Mouse (Mus musculus) intestine, embryonic 14.5 days (tissue): ENCODE measurements at regions not wholly inside any gene's neighbourhood (a gene's known extent, or its start where the extent isn't known, plus 50 kb on each side); places are given as distances from the start of the nearest gene placed in this dataset.

Experiments used
- ATAC-seq: fragments of 200-750 bp; cut with Nextera tagmentation; replicated peaks from 2 replicates; pipeline ENCODE4 v1.8.0; 2017; ENCODE audit warnings: low read depth, moderate number of reproducible peaks, moderate TSS enrichment, moderate library complexity; ENCODE audit not compliant: low FRiP score, low TSS enrichment
- DNase-seq: peaks from one replicate; pipeline ENCODE4 v3.0.0-alpha.2; 2018; ENCODE audit warnings: low spot score
- H3K27ac ChIP-seq: fragments of 300-500 bp; sonication (generic); 2 replicates; pipeline ENCODE4 v1.5.1; 2014; ENCODE audit warnings: low read depth, mild to moderate bottlenecking, control low read depth
- H3K27me3 ChIP-seq: fragments of 300-500 bp; sonication (generic); replicated peaks from 2 replicates; pipeline ENCODE4 v1.6.1; 2014; ENCODE audit warnings: low read length, control low read depth; ENCODE audit not compliant: control insufficient read depth, insufficient read depth
- H3K36me3 ChIP-seq: fragments of 300-500 bp; sonication (generic); 2 replicates; pipeline ENCODE4 v1.6.1; 2014; ENCODE audit warnings: low read length, control low read depth; ENCODE audit not compliant: control insufficient read depth, insufficient read depth
- H3K4me1 ChIP-seq: fragments of 300-500 bp; sonication (generic); replicated peaks from 2 replicates; pipeline ENCODE4 v1.6.1; 2014; ENCODE audit warnings: low read length, control low read depth, mixed read lengths; ENCODE audit not compliant: control insufficient read depth, insufficient read depth
- H3K4me2 ChIP-seq: fragments of 300-500 bp; sonication (generic); 2 replicates; pipeline ENCODE4 v1.6.1; 2014; ENCODE audit warnings: low read length
- H3K4me3 ChIP-seq: fragments of 300-500 bp; sonication (generic); 2 replicates; pipeline ENCODE4 v1.5.1; 2014; ENCODE audit warnings: low read depth, low read length, control low read depth, mixed read lengths
- H3K9ac ChIP-seq: fragments of 300-500 bp; sonication (generic); 2 replicates; pipeline ENCODE4 v1.6.1; 2014; ENCODE audit warnings: mild to moderate bottlenecking, low read length
- H3K9me3 ChIP-seq: fragments of 300-500 bp; sonication (generic); 2 replicates; pipeline ENCODE4 v1.6.1; 2016; ENCODE audit warnings: low read length, control low read depth; ENCODE audit not compliant: control insufficient read depth
- WGBS: fragments of 180-500 bp; shearing (Covaris S2); extraction: QIAGEN DNeasy Blood & Tissue Kit; methylation state at CpG from one replicate; pipeline ENCODE4 v1.1.7; 2014; 5-methylcytosine and 5-hydroxymethylcytosine counted together

DNA sequence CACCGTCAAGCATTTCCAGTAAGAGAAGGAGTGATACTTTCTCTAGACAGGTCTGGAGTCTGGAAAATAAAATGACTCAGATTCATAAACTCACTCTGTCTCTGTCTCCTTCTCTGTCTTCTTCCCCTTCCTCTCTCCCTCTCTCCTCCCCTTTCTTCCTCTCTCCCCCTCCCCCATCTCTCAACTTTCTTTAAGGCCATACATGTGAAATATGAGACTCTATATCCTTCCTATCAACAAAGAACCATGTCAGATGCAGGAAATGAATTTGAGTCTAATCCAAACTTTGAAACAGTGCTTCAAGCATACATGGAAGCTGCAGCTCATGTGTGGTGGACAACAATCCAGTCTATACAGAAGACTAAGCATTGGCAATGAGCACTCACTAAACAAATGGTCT lies 1109.6 kb downstream of the Gsdmc2 start:
- ATAC-seq (no peak), DNase-seq (no peak)
- no peaks in the 10 kb centered on the region for H3K36me3 ChIP-seq
- H3K9ac ChIP-seq, result no peak overlapping the region
- no peak overlapping the region for H3K4me2 ChIP-seq
- no peaks in the 10 kb centered on the region for H3K4me1 ChIP-seq
- no peaks in the 10 kb centered on the region for H3K9me3 ChIP-seq
- no peak overlapping the region for H3K4me3 ChIP-seq
- no peaks in the 10 kb centered on the region for H3K27me3 ChIP-seq
- 33% methylated on average over 1 of the region's 1 CpGs for WGBS
- no peak overlapping the region for H3K27ac ChIP-seq

DNA sequence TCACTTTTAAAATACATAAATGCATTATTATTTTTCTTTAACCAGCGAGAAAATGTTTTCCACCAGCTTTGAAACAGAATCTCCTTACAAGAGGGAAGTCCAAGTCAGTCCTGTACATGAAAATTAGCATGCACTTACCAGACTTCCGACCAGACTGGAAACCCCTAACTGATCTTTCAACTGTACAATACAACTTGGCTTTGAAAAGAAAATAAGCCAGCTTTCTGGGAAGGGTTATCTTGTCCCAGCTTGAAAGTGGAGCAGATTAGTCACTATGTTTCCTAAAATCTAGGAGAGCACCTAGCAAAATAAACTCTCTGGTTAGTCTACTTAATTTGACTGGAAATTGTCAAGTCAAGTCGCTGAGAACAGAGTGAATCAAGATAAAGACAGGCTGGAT lies 1110.1 kb downstream of the Gsdmc2 start:
- Histone ChIP-seq H3K27ac (no peak overlapping the region), H3K4me3 (no peak overlapping the region), H3K9me3 (no peaks in the 10 kb centered on the region), H3K9ac (no peak overlapping the region), H3K4me1 (no peaks in the 10 kb centered on the region), H3K36me3 (no peaks in the 10 kb centered on the region), H3K4me2 (no peak overlapping the region), H3K27me3 (no peaks in the 10 kb centered on the region)
- DNase-seq, result no peak
- 72% methylated on average over 3 of the region's 3 CpGs for WGBS
- no peak for ATAC-seq

DNA sequence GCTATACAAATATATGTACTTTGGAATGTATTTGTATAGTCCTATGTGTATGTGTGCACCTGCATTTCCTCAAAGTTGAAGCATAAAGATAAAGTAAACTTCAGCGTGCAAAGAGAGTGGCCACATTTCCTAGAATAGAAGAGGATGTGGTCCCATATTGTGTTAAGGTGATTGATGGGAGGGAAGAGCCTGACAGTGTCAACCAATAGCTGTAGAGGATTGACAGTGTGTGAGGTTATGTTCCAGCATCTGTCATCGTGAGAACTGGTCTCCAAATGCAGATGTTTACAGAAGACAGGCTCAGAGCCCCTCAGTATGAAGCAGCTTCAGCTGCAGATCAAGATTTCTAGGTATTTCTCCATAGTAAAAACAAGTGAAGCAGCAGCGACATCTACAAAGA lies 1114.5 kb downstream of the Gsdmc2 start:
- WGBS, result 49% methylated on average over 3 of the region's 3 CpGs
- no peak for ATAC-seq
- no peaks in the 10 kb centered on the region for H3K27me3 ChIP-seq

GRCm38 (mm10) chr15:62714265-62714664 lies 1130.7 kb downstream of the Gsdmc2 start:
- Histone ChIP-seq H3K27me3 (no peaks in the 10 kb centered on the region), H3K27ac (no peak overlapping the region), H3K4me3 (no peak overlapping the region), H3K36me3 (no peaks in the 10 kb centered on the region), H3K9me3 (no peaks in the 10 kb centered on the region), H3K9ac (no peak overlapping the region), H3K4me2 (no peak overlapping the region), H3K4me1 (0 out of 2 replicates have a peak, but pooled peaks cover 2% of the 10 kb centered on the region)
- ATAC-seq, result no peak
- DNase-seq, result no peak
- WGBS, result 23% methylated on average over 3 of the region's 3 CpGs

More for the DNA sequence above, 1114.5 kb downstream of the Gsdmc2 start:
- Histone ChIP-seq H3K4me3 (no peak overlapping the region), H3K4me1 (no peaks in the 10 kb centered on the region), H3K9ac (no peak overlapping the region), H3K4me2 (no peak overlapping the region), H3K36me3 (no peaks in the 10 kb centered on the region), H3K27ac (no peak overlapping the region), H3K9me3 (no peaks in the 10 kb centered on the region)
- no peak for DNase-seq

DNA sequence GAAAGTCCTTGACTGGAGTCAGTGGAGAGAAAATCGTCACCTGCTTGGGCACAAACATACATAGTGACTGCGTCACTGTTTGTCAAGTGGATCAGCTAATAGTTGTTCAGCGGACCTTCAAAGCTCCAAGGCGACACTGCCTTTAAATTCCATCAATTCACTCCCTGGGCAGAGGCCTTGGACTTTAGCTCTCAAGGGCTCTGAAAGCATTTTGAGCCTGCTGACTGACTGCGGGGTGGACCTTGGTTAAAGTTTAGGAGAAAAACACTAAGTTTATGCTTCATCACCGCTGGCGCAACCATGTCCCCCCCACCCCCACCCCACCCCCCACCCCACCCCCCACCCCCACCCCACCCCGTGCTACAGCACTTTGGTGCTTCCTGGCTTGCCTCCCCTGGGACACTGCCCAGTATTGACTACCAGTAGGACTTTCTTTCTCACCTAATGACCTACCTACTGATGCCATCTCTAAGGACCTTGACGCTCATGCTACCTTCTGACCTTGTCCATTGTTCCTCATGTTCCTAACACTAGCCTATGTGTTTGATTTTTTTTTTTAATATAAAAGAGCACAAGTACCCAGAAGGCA lies 1132.3 kb downstream of the Gsdmc2 start:
- DNase-seq, result no peak
- no peak overlapping the region for H3K27ac ChIP-seq
- 62% methylated on average over 9 of the region's 9 CpGs for WGBS

GRCm38 (mm10) chr15:62712060-62712542 lies 1132.9 kb downstream of the Gsdmc2 start:
- no peak for DNase-seq
- Histone ChIP-seq H3K4me2 (no peak overlapping the region), H3K4me3 (no peak overlapping the region), H3K27me3 (no peaks in the 10 kb centered on the region), H3K36me3 (no peaks in the 10 kb centered on the region), H3K4me1 (0 out of 2 replicates have a peak, but pooled peaks cover 2% of the 10 kb centered on the region), H3K9me3 (no peaks in the 10 kb centered on the region), H3K27ac (no peak overlapping the region), H3K9ac (no peak overlapping the region)
- ATAC-seq, result no peak
- WGBS, result 81% methylated on average over 3 of the region's 3 CpGs

More for the DNA sequence above, 1132.3 kb downstream of the Gsdmc2 start:
- Histone ChIP-seq H3K9ac (no peak overlapping the region), H3K4me1 (0 out of 2 replicates have a peak, but pooled peaks cover 2% of the 10 kb centered on the region), H3K27me3 (no peaks in the 10 kb centered on the region), H3K4me2 (no peak overlapping the region), H3K4me3 (no peak overlapping the region), H3K9me3 (no peaks in the 10 kb centered on the region), H3K36me3 (no peaks in the 10 kb centered on the region)
- peak; percentile 68; the same call in 1 of the 2 replicates for ATAC-seq

GRCm38 (mm10) chr15:62709546-62709945 lies 1135.4 kb downstream of the Gsdmc2 start:
- 0 out of 2 replicates have a peak, but pooled peaks cover 2% of the 10 kb centered on the region for H3K4me1 ChIP-seq
- H3K27me3 ChIP-seq, result no peaks in the 10 kb centered on the region
- H3K27ac ChIP-seq, result no peak overlapping the region
- no peak overlapping the region for H3K4me2 ChIP-seq
- no peak overlapping the region for H3K4me3 ChIP-seq
- DNase-seq (no peak), ATAC-seq (no peak)
- 68% methylated on average over 2 of the region's 2 CpGs for whole genome bisulfite sequencing
- H3K9ac ChIP-seq, result no peak overlapping the region
- no peaks in the 10 kb centered on the region for H3K9me3 ChIP-seq
- no peaks in the 10 kb centered on the region for H3K36me3 ChIP-seq

DNA sequence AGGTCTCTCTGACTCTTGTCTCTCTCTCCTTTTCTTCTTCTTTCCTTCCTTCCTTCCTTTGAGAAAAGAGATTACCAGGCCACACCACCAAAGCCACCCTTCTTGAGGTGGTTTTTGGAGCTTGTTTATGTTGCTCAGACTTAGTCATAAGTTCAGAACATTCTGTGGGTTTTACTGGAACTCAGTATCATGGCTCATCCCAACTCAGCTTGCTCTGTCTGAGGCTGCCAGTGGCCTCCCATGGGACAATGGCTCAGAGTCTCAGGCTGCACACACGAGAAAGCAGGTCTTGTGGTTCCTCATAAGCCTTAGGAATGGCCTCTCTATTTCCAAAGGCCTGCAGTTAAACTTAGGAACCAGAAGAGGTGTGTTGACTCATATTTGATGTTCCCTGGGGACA lies 1146.4 kb downstream of the Gsdmc2 start:
- Histone ChIP-seq H3K27ac (no peak overlapping the region), H3K4me2 (no peak overlapping the region), H3K9me3 (no peaks in the 10 kb centered on the region), H3K4me3 (no peak overlapping the region), H3K4me1 (no peaks in the 10 kb centered on the region), H3K9ac (no peak overlapping the region), H3K36me3 (no peaks in the 10 kb centered on the region), H3K27me3 (no peaks in the 10 kb centered on the region)
- 58% methylated on average over 1 of the region's 1 CpGs for WGBS
- ATAC-seq (no peak), DNase-seq (no peak)

GRCm38 (mm10) chr15:62694734-62695133 lies 1150.2 kb downstream of the Gsdmc2 start:
- Histone ChIP-seq H3K36me3 (no peaks in the 10 kb centered on the region), H3K4me3 (no peak overlapping the region), H3K4me1 (no peaks in the 10 kb centered on the region), H3K27me3 (no peaks in the 10 kb centered on the region), H3K9me3 (no peaks in the 10 kb centered on the region), H3K9ac (no peak overlapping the region), H3K4me2 (no peak overlapping the region), H3K27ac (no peak overlapping the region)
- 64% methylated on average over 3 of the region's 3 CpGs for WGBS
- DNase-seq (no peak), ATAC-seq (no peak)
